Mouse (Mus musculus) thymus, adult 2 months (tissue): Measurements from ENCODE around the gene Aip. TPM values are rescaled to one million over a fixed set of nuclear protein-coding genes. Genes with fewer than 3 reads are reported as not detected.
"Not testable (repeated sequence)": the region's sequence is repeated elsewhere in the genome, so short reads cannot be mapped to it uniquely, and the experiment has no call there.

Experiments used
- DNase-seq: peaks from one replicate; pipeline ENCODE4 v3.0.0; 2021
- H3K27ac ChIP-seq: fragments of 200-500 bp; 2 replicates; pipeline ENCODE4 v1.5.1; 2012; ENCODE audit warnings: low read length, control low read depth; ENCODE audit not compliant: control insufficient read depth, insufficient read depth
- H3K27me3 ChIP-seq: fragments of 200-500 bp; 2 replicates; pipeline ENCODE4 v1.6.1; 2012; ENCODE audit warnings: mild to moderate bottlenecking, low read length, moderate library complexity, mixed read lengths; ENCODE audit not compliant: control insufficient read depth, insufficient read depth
- H3K36me3 ChIP-seq: fragments of 200-500 bp; 2 replicates; pipeline ENCODE4 v1.6.1; 2012; ENCODE audit warnings: mild to moderate bottlenecking, low read length, moderate library complexity; ENCODE audit not compliant: control insufficient read depth, insufficient read depth
- H3K4me1 ChIP-seq: fragments of 200-500 bp; replicated peaks from 2 replicates; pipeline ENCODE4 v1.6.1; 2012; ENCODE audit warnings: low read length; ENCODE audit not compliant: control insufficient read depth, insufficient read depth
- H3K4me3 ChIP-seq: fragments of 200-500 bp; 2 replicates; pipeline ENCODE4 v1.5.1; 2012; ENCODE audit warnings: mild to moderate bottlenecking, low read length, control low read depth, moderate library complexity; ENCODE audit not compliant: control insufficient read depth, insufficient read depth
- CTCF ChIP-seq: fragments of 200-500 bp; IDR thresholded peaks from 2 replicates; pipeline ENCODE4 v1.5.1; 2012; ENCODE audit warnings: mild to moderate bottlenecking, control low read depth, low read length, moderate library complexity, borderline replicate concordance; ENCODE audit not compliant: control insufficient read depth, poor library complexity, insufficient read depth; ENCODE audit errors: extremely low read depth
- POLR2A ChIP-seq: fragments of 200-500 bp; IDR thresholded peaks from 2 replicates; pipeline ENCODE4 v1.6.1; 2012; ENCODE audit warnings: mild to moderate bottlenecking, low read length, control low read depth, moderate library complexity; ENCODE audit not compliant: control insufficient read depth, poor library complexity, insufficient read depth; ENCODE audit errors: extremely low read depth
- WGBS: fragments of 180-500 bp; shearing (Covaris S2); methylation state at CpG from one replicate; pipeline ENCODE4 v1.1.7; 2018; 5-methylcytosine and 5-hydroxymethylcytosine counted together
- polyA plus RNA-seq: library from polyadenylated mRNA; depleted of rRNA; stranded (reverse); fragments of >200 nt; gene quantifications from 2 replicates; pipeline ENCODE4 v1.2.3, GENCODE M21; 2012

The Aip gene
- polyA plus RNA-seq, 1 experiment = 112 TPM

DNA sequence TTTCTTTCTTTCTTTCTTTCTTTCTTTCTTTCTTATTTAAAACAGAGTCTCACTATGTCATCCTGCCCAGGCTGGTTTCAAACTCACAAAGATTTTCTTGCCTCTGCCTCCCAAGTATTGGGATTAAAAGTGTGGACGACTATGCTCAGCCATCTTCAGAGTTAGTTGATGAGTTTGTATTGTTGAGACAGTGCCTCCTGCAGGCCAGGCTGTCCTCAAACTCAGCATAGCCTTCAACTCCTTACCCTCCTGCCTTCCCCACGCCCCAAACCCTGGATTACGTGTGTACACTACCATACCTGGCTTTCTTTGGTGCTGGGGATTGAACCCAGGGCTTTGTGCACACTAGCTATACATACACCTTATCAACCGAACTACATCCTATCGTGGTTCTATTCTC is 10.8 kb upstream of the Aip start:
- no peak overlapping the region for H3K27ac ChIP-seq
- no peak for TF ChIP-seq CTCF
- no peak for TF ChIP-seq POLR2A
- peaks cover 9% of the 10 kb centered on the region for H3K36me3 ChIP-seq
- H3K27me3 ChIP-seq = no peaks in the 10 kb centered on the region
- no peak overlapping the region for H3K4me3 ChIP-seq
- 89% methylated on average over 5 of the region's 5 CpGs for WGBS
- DNase-seq = no peak
- H3K4me1 ChIP-seq = peaks cover 14% of the 10 kb centered on the region; the same call in 1 of the 2 replicates

- not testable (repeated sequence) for H3K4me3 ChIP-seq, H3K36me3 ChIP-seq, H3K27ac ChIP-seq, DNase-seq, H3K27me3 ChIP-seq
- peaks cover 14% of the 10 kb centered on the region; the same call in 1 of the 2 replicates for H3K4me1 ChIP-seq
- WGBS = 31% methylated on average over 8 of the region's 8 CpGs
- peak; percentile 44; the same call in 1 of the 2 replicates for TF ChIP-seq CTCF
Measured at GRCm38 (mm10) chr19:4135963-4136345, 10.3 kb upstream of the Aip start.

DNA sequence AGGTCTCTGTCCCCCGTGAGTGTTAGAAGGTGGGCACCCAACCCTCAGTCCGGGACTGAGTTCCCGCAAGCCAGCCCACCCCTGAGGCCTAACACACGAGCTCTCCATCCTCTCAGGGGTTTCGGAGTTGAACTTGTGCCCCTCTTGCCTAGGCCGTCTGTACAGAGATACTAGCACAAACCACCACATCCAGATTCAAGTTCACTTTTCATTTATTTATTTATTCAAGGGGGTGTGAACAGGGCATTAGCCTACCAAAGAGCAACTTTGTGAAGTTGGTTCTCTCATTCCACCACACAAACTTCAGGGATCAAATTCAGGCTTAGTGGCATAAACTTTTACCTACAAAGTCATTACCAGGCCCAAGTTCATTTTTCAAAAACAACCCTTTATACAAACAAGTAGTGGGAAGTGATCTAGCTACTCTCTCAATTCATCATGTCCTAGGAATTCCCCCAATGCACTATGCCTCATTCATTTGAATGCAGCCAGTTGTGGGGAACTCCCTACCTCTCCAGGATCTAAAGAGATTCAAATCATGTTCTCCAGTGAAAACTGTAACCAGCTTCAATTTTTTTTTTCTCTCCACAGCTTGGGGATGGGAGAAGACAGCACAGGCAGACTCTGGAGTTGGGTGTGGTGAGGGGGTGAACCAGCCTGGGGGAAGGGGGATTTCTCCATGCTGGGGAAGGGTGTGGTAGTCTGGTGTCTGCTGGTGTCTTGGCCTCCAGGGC is 9.7 kb upstream of the Aip start:
- H3K4me3 ChIP-seq, H3K36me3 ChIP-seq, DNase-seq, H3K27ac ChIP-seq, H3K27me3 ChIP-seq: not testable (repeated sequence)
- H3K4me1 ChIP-seq = peaks cover 11% of the 10 kb centered on the region; the same call in 1 of the 2 replicates
- 96% methylated on average over 6 of the region's 6 CpGs for WGBS

GRCm38 (mm10) chr19:4134354-4134753 is 8.7 kb upstream of the Aip start:
- peaks cover 9% of the 10 kb centered on the region for H3K36me3 ChIP-seq
- no peak for TF ChIP-seq POLR2A
- TF ChIP-seq CTCF = no peak
- H3K4me1 ChIP-seq = peaks cover 10% of the 10 kb centered on the region; the same call in 1 of the 2 replicates
- no peaks in the 10 kb centered on the region for H3K27me3 ChIP-seq
- no peak overlapping the region for H3K4me3 ChIP-seq
- 94% methylated on average over 4 of the region's 4 CpGs for WGBS
- no peak for DNase-seq
- H3K27ac ChIP-seq = no peak overlapping the region

GRCm38 (mm10) chr19:4131768-4132167 is 6.1 kb upstream of the Aip start:
- no peaks in the 10 kb centered on the region for H3K27me3 ChIP-seq
- peaks cover 12% of the 10 kb centered on the region for H3K36me3 ChIP-seq
- H3K4me3 ChIP-seq = no peak overlapping the region
- 94% methylated on average over 2 of the region's 2 CpGs for WGBS
- no peak overlapping the region for H3K27ac ChIP-seq
- H3K4me1 ChIP-seq = peaks cover 16% of the 10 kb centered on the region
- TF ChIP-seq POLR2A (no peak), CTCF (0 out of 2 replicates have a peak, but pooled peaks have one; percentile 14)
- no peak for DNase-seq

DNA sequence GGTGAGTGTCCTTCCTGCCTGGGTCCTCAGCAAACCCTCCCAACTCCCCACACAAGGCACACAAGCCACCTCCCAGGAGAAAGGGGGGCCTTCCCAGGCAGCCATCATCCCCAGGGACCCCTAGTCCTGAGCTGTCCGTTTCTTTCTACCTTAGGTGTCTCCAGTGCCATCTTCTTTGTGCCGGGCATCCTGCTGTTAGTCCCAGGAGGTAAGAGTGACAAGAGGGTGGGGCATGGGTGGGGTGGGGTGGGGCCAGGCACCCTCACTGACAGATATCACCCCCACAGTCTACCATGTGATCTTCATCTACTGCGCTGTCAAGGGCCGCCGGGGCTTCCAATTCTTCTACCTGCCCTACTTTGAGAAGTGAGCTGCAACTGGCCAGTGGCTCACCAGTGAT is 5.4 kb upstream of the Aip start:
- no peaks in the 10 kb centered on the region for H3K27me3 ChIP-seq
- no peak overlapping the region for H3K4me3 ChIP-seq
- peaks cover 12% of the 10 kb centered on the region for H3K36me3 ChIP-seq
- TF ChIP-seq POLR2A = no peak
- TF ChIP-seq CTCF = no peak
- peaks cover 22% of the 10 kb centered on the region for H3K4me1 ChIP-seq
- WGBS = 98% methylated on average over 5 of the region's 5 CpGs
- DNase-seq = no peak
- H3K27ac ChIP-seq = no peak overlapping the region

DNA sequence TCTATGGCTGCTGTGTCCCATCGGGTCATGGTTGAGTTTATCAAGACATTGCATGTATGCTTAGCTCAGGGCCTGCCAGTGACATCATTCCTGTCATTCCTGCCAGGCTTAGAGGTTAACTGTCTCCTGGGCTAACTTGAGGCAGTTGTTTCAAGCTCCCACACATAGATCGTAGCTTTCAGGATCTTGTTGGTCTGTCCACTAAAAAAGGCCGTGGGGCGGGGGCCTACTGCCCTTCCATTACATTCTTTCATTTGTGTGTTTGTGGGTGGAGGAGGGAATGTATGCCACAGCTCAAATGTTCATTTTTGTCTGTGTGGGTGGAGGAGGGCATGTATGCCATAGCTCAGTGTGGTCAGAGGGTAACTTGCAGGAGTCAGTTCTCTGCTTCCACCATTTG is 4.4 kb upstream of the Aip start:
- no peak for DNase-seq
- peaks cover 21% of the 10 kb centered on the region for H3K4me1 ChIP-seq
- H3K27me3 ChIP-seq = no peaks in the 10 kb centered on the region
- TF ChIP-seq POLR2A = no peak
- no peak for TF ChIP-seq CTCF
- no peak overlapping the region for H3K27ac ChIP-seq
- peaks cover 12% of the 10 kb centered on the region for H3K36me3 ChIP-seq
- 99% methylated on average over 4 of the region's 4 CpGs for WGBS
- H3K4me3 ChIP-seq = no peak overlapping the region
